Comparison of ENCODE assay signal across 23 mouse cellular contexts in genomic region chr7:61416558-61416957, GRCm38 (mm10).
A peak's percentile ranks its signal among the peaks of the same experiment; 100 is the strongest.
DNase-seq lines count a peak whose midpoint lies in the region; TF ChIP-seq lines count a peak whose summit lies in the region.
"Had no signal": no experiment of that assay in that cellular context is flagged by ENCODE, and none has a peak within 500 bp of the region (broad histone marks: within the 10 kb centered on the region; RNA-seq: fewer than 3 reads in every experiment).

No protein-coding gene starts in this region.

- no peak overlapping the region for H3ac ChIP-seq in C2C12 (ENCODE audit: control insufficient read depth, insufficient read length, low read depth)
- H3ac ChIP-seq in myocyte (ENCODE audit: control insufficient read depth, insufficient read length): no peak overlapping the region

- peak overlapping the region; percentile 18 for H3K4me2 ChIP-seq in myocyte (ENCODE audit: low read depth)

- no peak overlapping the region for H3K4me3 ChIP-seq in C2C12 (ENCODE audit: insufficient read depth, poor library complexity, severe bottlenecking)
- no peak overlapping the region for H3K4me3 ChIP-seq in myocyte

- H3K27me3 ChIP-seq in C2C12 (ENCODE audit: control insufficient read depth, insufficient read depth, insufficient read length): no peaks in the 10 kb centered on the region
- H3K27me3 ChIP-seq in myocyte (ENCODE audit: control insufficient read depth, insufficient read depth, insufficient read length): no peaks in the 10 kb centered on the region
- H3K27me3 ChIP-seq: CH12.LX, Patski had no signal

- H3K36me3 ChIP-seq in C2C12 (ENCODE audit: control insufficient read depth, insufficient read depth): no peaks in the 10 kb centered on the region
- H3K36me3 ChIP-seq in myocyte (ENCODE audit: control insufficient read depth, insufficient read depth): no peaks in the 10 kb centered on the region
- H3K36me3 ChIP-seq: G1E had no signal

- H3K79me2 ChIP-seq in C2C12 (ENCODE audit: control insufficient read depth, insufficient read depth): no peaks in the 10 kb centered on the region
- no peaks in the 10 kb centered on the region for H3K79me2 ChIP-seq in myocyte (ENCODE audit: control insufficient read depth, insufficient read depth)

- no peak for TF ChIP-seq CTCF in C2C12 (IDR thresholded peaks at IDR 0.05; ENCODE audit: control insufficient read depth, insufficient read depth, insufficient read length)

- peak; percentile 81 for DNase-seq in 3T3-L1 (ENCODE audit: low read depth, low spot score)
- peak; percentile 15 for DNase-seq in NIH3T3 (ENCODE audit: low read depth)
- no peak for DNase-seq in right cerebral cortex, postnatal 36 days (ENCODE audit: low spot score in 2 of 2)
- no peak for DNase-seq in lung, postnatal 36 days
- no peak for DNase-seq in spleen, adult 18-20 months
- no peak for DNase-seq in urinary bladder, postnatal 25 days (ENCODE audit: low spot score)
- DNase-seq: adrenal gland, adult 2 months; adrenal gland, adult 8-10 months; adrenal gland, postnatal 10 days; adrenal gland, postnatal 14 days; adrenal gland, postnatal 25 days; adrenal gland, postnatal 36 days; B cell, adult 2 months; cerebellum, adult 11 months; cerebellum, adult 11-12 months; cerebellum, adult 18-20 months; cerebellum, adult 2 months; cerebellum, adult 8-10 months had no signal

- no peak for TF ChIP-seq POLR2A in myocyte (IDR thresholded peaks at IDR 0.05; ENCODE audit: insufficient read length, low read depth)

- H3K79me3 ChIP-seq in C2C12 (ENCODE audit: low read depth): no peaks in the 10 kb centered on the region

TF ChIP-seq in C2C12, 6 proteins besides CTCF, POLR2A, EP300 and RAD21:
- no peak for TF ChIP-seq FOSL1 (IDR thresholded peaks at IDR 0.05; ENCODE audit: insufficient read depth, low read length, poor library complexity, severe bottlenecking)
- TF ChIP-seq MYOG (IDR thresholded peaks at IDR 0.05; ENCODE audit: control insufficient read depth, extremely low read depth, insufficient read length): no peak
- no peak for TF ChIP-seq MAX (IDR thresholded peaks at IDR 0.05)
- TF ChIP-seq CEBPB (IDR thresholded peaks at IDR 0.05; ENCODE audit: low read depth): peak; percentile 92
- TF ChIP-seq MYOD1 (IDR thresholded peaks at IDR 0.05; ENCODE audit: control insufficient read depth, insufficient read length, low read depth): peak; percentile 98
- no peak for TF ChIP-seq USF1 (IDR thresholded peaks at IDR 0.05; ENCODE audit: low read depth)

TF ChIP-seq in myocyte, 11 proteins besides CTCF, POLR2A, EP300 and RAD21:
- TF ChIP-seq SRF (IDR thresholded peaks at IDR 0.05; ENCODE audit: control insufficient read depth, insufficient read length, low read depth) (no peak), USF1 (IDR thresholded peaks at IDR 0.05; ENCODE audit: low read depth) (no peak), CEBPB (IDR thresholded peaks at IDR 0.05; ENCODE audit: insufficient read depth, poor library complexity, severe bottlenecking) (peak; percentile 94), MAX (IDR thresholded peaks at IDR 0.05; ENCODE audit: low read depth) (no peak), POLR2AphosphoS2 (IDR thresholded peaks at IDR 0.05; ENCODE audit: insufficient read length, low read depth) (no peak), REST (IDR thresholded peaks at IDR 0.05; ENCODE audit: insufficient read depth, insufficient read length) (no peak), MYOD1 (IDR thresholded peaks at IDR 0.05; ENCODE audit: control insufficient read depth in 1 of 3, insufficient read length in 2 of 3, low read depth in 2 of 3) (peak in 2 of 3 experiments; percentile 82 to 89), TCF12 (IDR thresholded peaks at IDR 0.05; ENCODE audit: insufficient read depth, poor library complexity, severe bottlenecking) (peak; percentile 65), MYOG (IDR thresholded peaks at IDR 0.05; ENCODE audit: control insufficient read depth in 1 of 3, insufficient read depth in 1 of 3, insufficient read length in 2 of 3, low read depth in 2 of 3) (no peak), TCF3 (IDR thresholded peaks at IDR 0.05; ENCODE audit: insufficient read length, low read depth) (peak; percentile 37), E2F4 (IDR thresholded peaks at IDR 0.05; ENCODE audit: insufficient read depth) (no peak)

Comparison
In these comparisons a context has a peak if more than half of its experiments do, and no peak if none do; other contexts are left out.
1. DNase-seq: peak in 3T3-L1 (single experiment) and NIH3T3 (single experiment); none in right cerebral cortex, postnatal 36 days (0 of 2), lung, postnatal 36 days (single experiment), spleen, adult 18-20 months (0 of 2) and urinary bladder, postnatal 25 days (single experiment).